Mouse (Mus musculus) bone marrow, adult 2 months (tissue): ENCODE results near the gene Pik3cg. TPM values are rescaled to one million over a fixed set of nuclear protein-coding genes. Genes with fewer than 3 reads are reported as not detected.
A peak's percentile ranks its signal among the peaks of the same experiment; 100 is the strongest.

Experiments used
- H3K27ac ChIP-seq: fragments of 200-500 bp; 2 replicates; pipeline ENCODE4 v1.5.1; 2012; ENCODE audit warnings: low read depth, mild to moderate bottlenecking, control low read depth, inconsistent platforms, low read length; ENCODE audit not compliant: control insufficient read depth, poor library complexity, insufficient read depth
- H3K4me1 ChIP-seq: fragments of 200-500 bp; 2 replicates; pipeline ENCODE4 v1.6.1; 2011; ENCODE audit warnings: low read length; ENCODE audit not compliant: control insufficient read depth, insufficient read depth
- H3K4me3 ChIP-seq: fragments of 200-500 bp; replicated peaks from 2 replicates; pipeline ENCODE3; 2011; ENCODE audit warnings: mild to moderate bottlenecking, low read depth, low read length, control low read depth; ENCODE audit not compliant: control insufficient read depth
- CTCF ChIP-seq: fragments of 200-500 bp; IDR thresholded peaks from 2 replicates; pipeline ENCODE4 v1.5.1; 2011; ENCODE audit warnings: low read length, control low read depth; ENCODE audit not compliant: control insufficient read depth, insufficient read depth
- POLR2A ChIP-seq: fragments of 200-500 bp; IDR thresholded peaks from 2 replicates; pipeline ENCODE4 v1.6.1; 2011; ENCODE audit warnings: low read depth, mild to moderate bottlenecking, control low read depth, low read length, borderline replicate concordance; ENCODE audit not compliant: control insufficient read depth
- WGBS: fragments of 180-500 bp; shearing (Covaris S2); methylation state at CpG from one replicate; pipeline ENCODE4 v1.1.7; 2018; 5-methylcytosine and 5-hydroxymethylcytosine counted together
- polyA plus RNA-seq: library from polyadenylated mRNA; stranded (reverse); fragments of >200 nt; gene quantifications from 2 replicates; pipeline ENCODE4 v1.2.4, GENCODE M21; 2011; ENCODE audit warnings: low replicate concordance; ENCODE audit not compliant: missing spikeins, insufficient read depth, insufficient read length

The Pik3cg gene
- polyA plus RNA-seq, 1 experiment: 10.5 TPM

DNA sequence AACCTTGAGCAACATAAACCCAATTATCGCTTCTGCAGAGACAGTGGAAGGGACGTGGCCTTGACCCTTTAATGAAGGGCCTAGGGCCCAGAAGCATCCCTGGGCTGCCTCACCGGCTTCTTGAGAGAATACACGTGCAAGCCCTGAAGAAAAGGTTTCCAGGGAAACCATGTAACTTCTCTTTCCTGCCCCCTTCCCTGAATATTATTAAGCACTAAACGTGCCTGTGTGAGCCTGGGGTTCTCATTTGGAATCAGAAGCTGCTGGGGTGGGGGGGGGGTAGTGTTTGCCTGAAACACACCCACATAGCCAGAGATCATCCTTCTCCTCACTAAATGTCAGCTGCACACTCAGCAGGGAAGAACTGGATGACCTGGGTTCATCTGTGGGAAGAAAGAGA, 49.7 kb downstream of the Pik3cg start:
- H3K27ac ChIP-seq: no peak overlapping the region
- TF ChIP-seq CTCF: no peak
- TF ChIP-seq POLR2A: no peak
- no peak overlapping the region for H3K4me3 ChIP-seq
- 64% methylated on average over 5 of the region's 5 CpGs for WGBS
- no peaks in the 10 kb centered on the region; the same call in 1 of the 2 replicates for H3K4me1 ChIP-seq

DNA sequence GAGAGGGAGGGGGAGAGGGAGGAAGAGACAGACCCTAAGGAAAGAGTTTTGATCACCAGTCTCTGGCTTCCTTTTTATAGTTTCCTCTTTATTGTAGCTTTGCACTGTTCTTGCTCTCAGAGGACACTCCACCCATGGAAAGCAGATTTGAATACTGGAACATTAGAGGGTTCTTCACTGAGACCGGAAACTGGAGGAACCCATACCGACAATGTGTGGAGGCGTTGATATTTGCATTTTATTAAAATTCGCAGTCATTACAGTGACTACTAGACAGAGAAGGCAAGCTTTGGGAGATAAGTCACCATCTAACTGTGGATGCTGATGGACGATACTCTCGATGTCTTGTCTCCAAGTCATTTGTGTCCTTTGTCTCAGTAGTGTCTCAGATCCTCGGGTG, 61.9 kb downstream of the Pik3cg start:
- H3K4me1 ChIP-seq: no peaks in the 10 kb centered on the region; the same call in 1 of the 2 replicates
- no peak overlapping the region for H3K27ac ChIP-seq
- 59% methylated on average over 7 of the region's 7 CpGs for WGBS
- no peak for TF ChIP-seq POLR2A
- TF ChIP-seq CTCF: no peak
- H3K4me3 ChIP-seq: no peak overlapping the region

DNA sequence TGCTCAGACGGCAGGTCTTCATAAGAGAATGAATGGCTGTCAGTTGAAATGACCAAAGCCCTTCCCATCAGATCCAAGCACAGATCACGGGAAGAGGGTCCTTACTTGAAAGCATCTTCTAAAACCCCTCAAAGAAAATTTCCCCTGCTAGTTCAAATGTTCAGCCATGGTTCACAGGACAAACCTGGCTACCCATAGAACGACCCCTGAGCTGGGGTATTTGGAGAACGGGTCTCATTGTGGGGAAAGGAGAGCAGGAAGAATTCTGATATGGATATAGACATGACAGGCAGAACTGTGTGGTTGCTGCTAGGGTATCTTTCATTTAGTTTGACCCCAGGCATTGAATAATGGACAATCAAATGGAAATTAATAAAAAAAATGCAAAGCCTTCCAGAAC, 62.8 kb downstream of the Pik3cg start:
- WGBS: 90% methylated on average over 4 of the region's 4 CpGs
- Histone ChIP-seq H3K4me3 (no peak overlapping the region), H3K27ac (no peak overlapping the region), H3K4me1 (no peaks in the 10 kb centered on the region; the same call in 1 of the 2 replicates)
- no peak for TF ChIP-seq POLR2A
- no peak for TF ChIP-seq CTCF

- no peak overlapping the region for H3K4me3 ChIP-seq
- no peak overlapping the region for H3K27ac ChIP-seq
- H3K4me1 ChIP-seq: no peaks in the 10 kb centered on the region; the same call in 1 of the 2 replicates
- under 1% methylated on average over 5 of the region's 5 CpGs for WGBS
- TF ChIP-seq POLR2A (no peak), CTCF (peak; percentile 83)
Observed at GRCm38 (mm10) chr12:32144513-32144912, 63.9 kb downstream of the Pik3cg start.

GRCm38 (mm10) chr12:32143782-32144181, 64.7 kb downstream of the Pik3cg start:
- Histone ChIP-seq H3K4me3 (no peak overlapping the region), H3K27ac (peak overlapping the region; percentile 19; the same call in 1 of the 2 replicates), H3K4me1 (no peaks in the 10 kb centered on the region; the same call in 1 of the 2 replicates)
- TF ChIP-seq CTCF (no peak), POLR2A (no peak)
- 47% methylated on average over 5 of the region's 5 CpGs for WGBS

GRCm38 (mm10) chr12:32143151-32143550, 65.3 kb downstream of the Pik3cg start:
- peak overlapping the region; percentile 62 for H3K27ac ChIP-seq
- WGBS: 29% methylated on average over 4 of the region's 4 CpGs
- no peaks in the 10 kb centered on the region; the same call in 1 of the 2 replicates for H3K4me1 ChIP-seq
- TF ChIP-seq CTCF (no peak), POLR2A (no peak)
- H3K4me3 ChIP-seq: no peak overlapping the region

DNA sequence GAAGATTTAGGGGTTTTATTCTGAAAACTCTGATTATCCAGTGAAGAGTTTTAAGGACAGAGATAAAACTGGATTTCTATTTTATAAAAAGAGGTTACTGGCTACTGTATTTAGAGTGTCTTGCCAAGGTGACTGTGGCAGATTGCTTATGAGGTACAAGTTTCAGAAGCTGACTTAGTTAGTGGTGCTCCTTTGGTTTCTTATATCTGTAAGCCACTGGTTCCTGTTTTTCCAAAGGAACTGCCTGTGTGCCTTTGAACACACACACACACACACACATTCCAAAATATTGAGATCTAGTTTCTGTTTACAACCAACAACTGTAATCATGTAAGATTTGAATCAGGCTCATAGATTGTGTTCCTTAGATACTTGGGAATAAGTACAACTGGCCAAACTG, 66.7 kb downstream of the Pik3cg start:
- Histone ChIP-seq H3K27ac (no peak overlapping the region), H3K4me1 (no peaks in the 10 kb centered on the region; the same call in 1 of the 2 replicates)
- TF ChIP-seq POLR2A (no peak), CTCF (no peak)

GRCm38 (mm10) chr12:32138831-32139230, 69.6 kb downstream of the Pik3cg start:
- WGBS: 34% methylated on average over 5 of the region's 5 CpGs
- no peak overlapping the region for H3K4me3 ChIP-seq
- H3K27ac ChIP-seq: no peak overlapping the region
- no peak for TF ChIP-seq POLR2A
- no peaks in the 10 kb centered on the region; the same call in 1 of the 2 replicates for H3K4me1 ChIP-seq

More for the DNA sequence above, 66.7 kb downstream of the Pik3cg start:
- no peak overlapping the region for H3K4me3 ChIP-seq

DNA sequence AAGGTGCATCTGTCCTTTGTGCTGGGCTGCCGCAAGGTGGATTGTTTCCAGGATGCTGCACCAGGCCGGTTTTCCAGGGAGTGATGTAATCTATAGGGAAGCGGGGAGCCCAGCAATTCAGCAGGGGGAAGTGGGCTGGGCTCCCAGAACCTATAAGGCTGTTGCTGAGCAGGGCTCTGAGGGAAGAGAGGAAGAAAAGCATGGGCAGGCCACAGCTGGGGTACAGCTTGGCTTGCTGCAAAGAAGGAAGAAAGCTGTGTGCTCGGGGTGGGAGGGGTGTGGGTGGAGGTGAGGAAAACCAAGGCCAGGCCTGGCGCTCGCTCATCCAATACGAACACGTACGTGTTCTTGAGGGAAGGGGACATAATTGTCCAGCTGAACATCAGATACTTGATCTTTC, 70.1 kb downstream of the Pik3cg start:
- no peak overlapping the region for H3K4me3 ChIP-seq
- no peaks in the 10 kb centered on the region; the same call in 1 of the 2 replicates for H3K4me1 ChIP-seq
- no peak for TF ChIP-seq POLR2A
- no peak for TF ChIP-seq CTCF
- no peak overlapping the region for H3K27ac ChIP-seq
- WGBS: 23% methylated on average over 9 of the region's 9 CpGs
